Mouse (Mus musculus): Measurements from ENCODE around the gene Gnb3. TPM values are rescaled to one million over a fixed set of nuclear protein-coding genes. Genes with fewer than 3 reads are reported as not detected.
A peak's percentile ranks its signal among the peaks of the same experiment; 100 is the strongest.
"Not testable (repeated sequence)": the region's sequence is repeated elsewhere in the genome, so short reads cannot be mapped to it uniquely, and the experiment has no call there.

The Gnb3 gene
- total RNA-seq, 2 experiments from 2014 or later, result 0.30 TPM; not detected in 1

DNA sequence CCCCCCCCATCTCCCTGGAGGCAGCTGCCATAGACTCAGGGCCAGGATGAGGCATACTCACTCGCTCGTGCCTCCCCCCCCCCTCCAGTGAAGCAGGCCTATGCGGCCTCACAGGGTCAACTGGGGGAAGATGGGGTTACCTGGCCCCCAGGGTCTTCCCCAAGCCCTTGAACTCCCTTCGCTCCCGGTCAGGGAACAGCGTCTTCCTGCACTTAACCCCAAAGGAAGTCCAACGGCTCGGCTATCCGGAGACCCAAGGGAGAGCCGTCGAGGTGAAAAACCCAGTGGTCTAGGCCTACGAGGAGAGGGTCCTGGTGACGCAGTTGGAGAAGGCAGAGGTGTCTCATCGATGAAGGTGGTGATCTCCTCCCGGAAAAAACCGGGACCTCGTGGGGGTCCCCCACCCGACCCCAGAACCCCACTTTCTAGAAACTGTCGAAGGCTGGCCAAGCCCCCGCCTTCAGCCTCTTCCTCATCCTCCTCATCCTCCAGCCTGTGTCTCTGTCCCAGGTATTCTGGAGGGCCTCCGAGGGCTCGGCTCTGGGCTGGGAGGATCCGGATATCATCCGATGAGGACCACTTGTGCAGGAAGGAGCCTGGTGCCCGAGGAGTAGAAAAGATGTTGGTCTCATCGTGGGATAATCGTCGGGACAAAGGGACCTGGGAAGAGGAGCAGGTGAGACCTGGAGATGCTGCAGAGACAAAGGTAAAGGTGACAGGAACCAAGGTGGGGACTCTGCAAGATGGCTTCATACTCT, 18.7 kb upstream of the Gnb3 start:
- intact Hi-C loops (cut with DNase I), result loop anchor here (10.0 kb wide), 1 partner anchor 226 kb away; no protein-coding TSS in a partner anchor

DNA sequence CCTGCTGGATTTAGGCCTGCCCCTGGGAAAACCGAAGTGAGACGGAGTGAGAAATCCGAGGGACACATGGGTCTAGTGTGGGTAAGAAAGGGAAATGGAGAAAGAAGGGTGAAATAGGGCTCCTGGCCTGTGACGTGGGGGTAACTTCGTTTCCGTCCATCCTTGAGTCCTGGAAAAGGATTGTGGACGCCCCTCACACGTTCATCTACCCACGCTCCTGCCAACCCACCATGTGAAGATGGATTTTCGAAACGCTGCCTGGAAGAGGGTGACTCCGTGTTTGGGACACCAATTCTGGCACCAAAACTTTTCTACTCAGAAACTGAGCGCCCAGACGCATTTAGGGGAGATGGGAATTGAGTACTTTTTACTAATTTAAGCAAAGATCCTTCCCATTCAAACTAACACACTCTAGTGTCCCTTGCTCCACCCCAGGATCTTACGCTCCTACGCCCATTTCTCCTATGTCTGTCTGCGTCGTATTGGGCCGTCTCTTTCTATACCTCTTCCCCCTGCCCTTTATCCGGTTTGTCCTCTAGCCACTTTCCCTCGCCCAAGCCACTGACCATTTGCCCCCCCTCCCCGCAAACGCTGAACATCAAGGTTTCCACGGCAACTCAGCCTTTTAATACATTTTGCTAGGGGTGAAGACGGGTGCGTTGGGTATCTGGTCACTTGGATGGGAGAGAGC, 17.9 kb upstream of the Gnb3 start:
- intact Hi-C loops (cut with DNase I), result loop anchor here (1.0 to 10.0 kb wide), 3 partner anchors 60 to 227 kb away; partner anchors contain the start of gene Mlf2
- DNase-seq (ENCODE audit: low spot score in 2 of 2), result peak; percentile 34 to 40

More for the DNA sequence above, 18.7 kb upstream of the Gnb3 start:
- no peak for DNase-seq (ENCODE audit: low spot score in 2 of 2)

DNA sequence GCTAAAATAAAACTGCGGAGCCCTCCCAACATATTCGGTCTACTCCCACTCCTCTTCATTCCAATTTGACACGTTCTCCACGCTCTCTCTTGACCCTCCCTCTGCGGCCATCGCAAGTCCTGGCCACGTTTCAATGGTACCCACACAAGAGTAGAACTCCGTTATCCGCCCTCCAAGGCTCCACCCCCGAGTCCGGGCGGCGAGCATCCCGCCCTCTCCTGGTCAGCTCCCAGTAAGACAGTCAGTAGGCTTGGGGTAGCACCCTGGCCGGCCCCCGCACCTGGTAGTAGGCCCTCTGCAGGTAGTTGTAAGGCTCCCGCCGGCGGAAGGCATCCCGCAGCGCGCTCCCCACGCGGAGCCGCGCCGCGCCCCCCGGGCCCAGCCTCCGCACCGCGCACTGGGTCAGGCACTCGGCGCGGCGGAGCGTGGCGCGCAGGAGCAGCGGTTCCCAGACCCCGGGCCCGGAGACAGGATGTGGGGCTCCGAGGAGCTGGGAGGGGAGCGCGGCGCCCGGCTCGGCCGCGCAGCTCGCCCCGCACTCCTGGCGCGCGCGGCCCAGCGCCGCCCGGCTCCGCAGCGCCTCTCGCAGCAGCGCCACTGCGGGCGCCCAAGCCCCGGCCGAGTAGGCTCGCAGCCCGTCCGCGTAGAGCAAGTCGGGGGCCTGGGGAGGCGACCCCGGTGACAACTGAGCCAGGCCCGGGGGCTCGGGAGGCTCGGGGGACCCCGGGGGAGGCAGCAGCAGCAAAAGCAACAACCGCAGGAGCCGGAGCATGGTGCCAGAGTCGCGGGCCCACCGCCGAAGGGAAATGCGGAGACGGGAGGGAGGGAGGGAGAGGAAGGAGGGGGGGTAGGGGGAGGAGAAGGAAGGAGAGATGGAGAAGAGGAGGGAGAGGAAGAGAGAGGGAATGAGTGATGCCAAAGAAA, 17.1 kb upstream of the Gnb3 start, which contains the start of gene P3h3:
Gene P3h3 (minus strand): TSS at position 837 of the 924 bp plus-strand sequence.
- intact Hi-C loops (cut with DNase I), result loop anchor here (1.0 to 10.0 kb wide), 3 partner anchors 61 to 228 kb away; partner anchors contain the start of gene Mlf2

DNA sequence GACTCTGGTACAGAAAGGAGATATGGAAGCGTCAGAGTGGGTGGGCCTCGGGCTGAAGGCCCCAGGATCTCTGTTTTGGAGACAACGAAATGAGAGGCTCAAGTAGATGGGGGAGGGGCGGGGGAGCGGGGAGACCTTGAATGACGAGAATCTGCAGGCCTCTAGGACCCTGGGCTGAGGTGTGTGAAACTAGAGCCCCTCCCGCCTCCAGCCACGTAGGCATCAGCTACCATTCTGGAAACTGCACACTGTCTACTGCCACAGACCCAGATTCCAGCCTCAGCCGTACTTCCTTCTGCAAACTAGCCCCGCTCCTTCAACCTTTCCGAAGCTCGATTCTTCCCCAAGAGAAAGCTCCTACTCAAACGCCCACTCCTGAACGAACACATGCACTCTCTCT, 16.2 kb upstream of the Gnb3 start:
- peak; percentile 40 to 51 for DNase-seq (ENCODE audit: low spot score in 2 of 2)
- intact Hi-C loops (cut with DNase I), result loop anchor here (2.0 to 10.0 kb wide), 2 partner anchors 74 to 228 kb away; partner anchors contain the start of gene Mlf2

More for the DNA sequence above, 17.1 kb upstream of the Gnb3 start, which contains the start of gene P3h3:
- DNase-seq (ENCODE audit: low spot score in 2 of 2), result peak; percentile 82 to 87

DNA sequence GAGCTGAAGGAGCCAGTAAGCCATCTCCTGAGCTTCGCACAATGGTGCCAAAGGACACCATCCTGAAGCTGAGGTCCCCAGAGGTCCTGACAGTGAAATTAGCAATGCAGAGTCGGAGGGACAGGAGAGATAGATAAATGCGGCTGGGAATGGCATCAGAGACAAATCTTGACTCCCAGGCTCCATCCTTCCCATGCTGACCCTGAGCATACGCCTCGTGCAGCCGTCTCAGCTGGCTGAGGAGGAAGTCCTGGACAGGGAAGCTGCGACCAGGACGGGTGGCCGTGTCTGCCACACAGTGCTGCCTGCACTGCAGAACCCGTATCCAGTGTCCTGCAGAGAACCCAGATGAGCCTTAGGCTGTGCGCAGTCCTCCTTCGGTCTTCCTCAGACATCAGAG, 14.6 kb upstream of the Gnb3 start:
- intact Hi-C loops (cut with DNase I), result loop anchor here (10.0 kb wide), 1 partner anchor 230 kb away; no protein-coding TSS in a partner anchor
- DNase-seq (ENCODE audit: low spot score in 2 of 2), result no peak

DNA sequence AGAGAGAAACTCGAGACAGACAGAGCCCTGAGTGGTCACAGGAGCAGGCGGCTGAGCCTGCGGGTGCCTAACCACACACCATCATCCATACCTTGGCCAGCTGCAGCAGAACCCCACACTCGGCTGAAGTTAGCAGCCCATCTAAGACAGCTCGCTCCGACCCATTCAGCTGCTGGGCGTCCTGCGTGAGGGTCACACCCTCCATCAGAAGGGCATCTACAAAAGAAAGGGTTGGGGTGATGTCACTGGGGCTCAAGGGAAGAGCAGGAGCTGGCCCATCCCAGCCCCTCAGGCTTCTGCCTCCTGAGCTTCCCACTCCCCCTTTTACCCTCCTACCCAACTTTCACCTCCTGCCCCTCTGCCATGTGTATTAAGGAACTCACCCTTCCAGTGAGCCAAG, 10.5 kb upstream of the Gnb3 start:
- intact Hi-C loops (cut with DNase I), result loop anchor here (10.0 kb wide), 1 partner anchor 234 kb away; no protein-coding TSS in a partner anchor
- no peak for DNase-seq (ENCODE audit: low spot score in 2 of 2)

DNA sequence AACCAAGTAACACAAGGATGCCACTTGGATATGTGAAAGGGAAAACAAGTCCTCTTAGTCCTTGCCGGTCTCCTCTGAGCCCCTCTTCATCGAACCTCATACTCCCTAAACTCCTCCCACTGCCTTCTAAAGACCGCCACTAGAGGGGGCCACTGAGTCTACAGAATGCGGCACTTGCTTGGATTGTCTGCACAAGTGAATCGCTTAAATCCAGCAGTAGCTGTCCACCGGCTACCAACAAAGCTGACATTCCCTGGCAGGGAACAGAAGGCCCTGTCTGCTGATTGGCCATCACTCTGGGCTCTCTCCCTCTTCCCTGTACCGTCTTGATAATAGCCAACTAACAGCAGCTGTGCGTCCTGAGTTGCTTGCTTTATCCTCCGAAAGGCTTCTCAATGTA, 7.2 kb upstream of the Gnb3 start:
- DNase-seq (ENCODE audit: low spot score in 2 of 2), result peak; percentile 87 to 89
- intact Hi-C loops (cut with DNase I), result no loop called here

DNA sequence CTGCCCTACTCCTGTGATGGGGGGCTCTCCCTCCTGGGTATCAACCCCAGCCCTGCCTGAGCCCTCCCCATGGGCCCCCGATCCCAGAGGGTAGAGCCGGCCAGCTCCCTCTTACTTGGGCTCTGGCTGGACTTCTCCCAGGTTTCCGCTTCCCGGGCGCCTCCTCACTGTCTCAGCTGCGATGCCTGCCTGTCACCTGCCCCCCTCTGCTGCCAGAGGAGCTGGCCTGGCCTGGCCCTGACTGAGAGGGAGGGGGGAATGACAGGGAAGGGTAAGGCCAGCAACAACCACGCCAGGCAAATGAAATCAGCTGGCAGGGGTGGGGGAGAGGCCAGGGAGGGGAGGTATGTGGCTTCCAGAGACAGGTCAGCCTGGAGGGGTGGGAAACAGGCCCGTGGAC, 270 bp downstream of the Gnb3 start:
- intact Hi-C loops (cut with DNase I), result no loop called here
- no peak for DNase-seq (ENCODE audit: low spot score in 2 of 2)

DNA sequence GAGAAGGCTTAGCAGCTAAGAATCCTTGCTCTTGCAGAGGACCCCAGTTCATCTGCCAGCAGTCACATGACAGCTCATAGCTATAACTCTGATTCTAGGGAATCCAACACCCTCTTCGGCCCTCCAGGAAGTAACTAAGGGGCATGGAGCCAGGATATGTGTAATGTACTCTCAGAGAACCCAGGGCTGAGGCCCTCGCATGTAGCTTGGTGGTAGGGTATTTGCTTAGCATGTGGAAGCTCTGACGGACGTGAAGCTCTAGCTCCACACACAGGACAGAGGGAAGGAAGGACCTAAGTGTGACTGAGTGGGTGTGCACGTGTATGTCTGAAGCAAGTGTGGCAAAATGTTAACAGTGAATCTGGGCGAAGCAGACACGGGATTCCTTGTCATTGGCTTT, 3.7 kb downstream of the Gnb3 start:
- intact Hi-C loops (cut with DNase I), result no loop called here
- DNase-seq (ENCODE audit: low spot score in 2 of 2), result no peak

DNA sequence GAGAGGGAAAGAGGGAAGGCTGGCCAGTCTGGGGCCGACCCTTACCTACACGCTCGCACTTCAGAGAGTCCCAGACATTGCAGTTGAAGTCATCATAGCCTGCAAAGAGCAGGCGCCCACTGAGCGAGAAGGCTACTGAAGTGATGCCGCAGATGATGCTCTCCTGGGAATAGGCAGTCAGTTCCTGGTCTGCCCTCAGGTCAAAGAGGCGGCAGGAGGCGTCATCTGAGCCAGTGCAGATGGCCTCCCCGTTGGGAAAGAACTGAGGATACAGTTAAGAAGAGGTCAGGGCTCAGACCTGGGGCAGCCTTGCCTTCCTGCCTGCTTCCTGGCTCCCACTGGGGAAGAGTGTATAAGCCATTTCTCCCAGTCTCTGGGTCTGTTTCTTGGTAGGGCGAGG, 4.5 kb downstream of the Gnb3 start:
- intact Hi-C loops (cut with DNase I), result no loop called here
- DNase-seq (ENCODE audit: low spot score in 2 of 2), result no peak

DNA sequence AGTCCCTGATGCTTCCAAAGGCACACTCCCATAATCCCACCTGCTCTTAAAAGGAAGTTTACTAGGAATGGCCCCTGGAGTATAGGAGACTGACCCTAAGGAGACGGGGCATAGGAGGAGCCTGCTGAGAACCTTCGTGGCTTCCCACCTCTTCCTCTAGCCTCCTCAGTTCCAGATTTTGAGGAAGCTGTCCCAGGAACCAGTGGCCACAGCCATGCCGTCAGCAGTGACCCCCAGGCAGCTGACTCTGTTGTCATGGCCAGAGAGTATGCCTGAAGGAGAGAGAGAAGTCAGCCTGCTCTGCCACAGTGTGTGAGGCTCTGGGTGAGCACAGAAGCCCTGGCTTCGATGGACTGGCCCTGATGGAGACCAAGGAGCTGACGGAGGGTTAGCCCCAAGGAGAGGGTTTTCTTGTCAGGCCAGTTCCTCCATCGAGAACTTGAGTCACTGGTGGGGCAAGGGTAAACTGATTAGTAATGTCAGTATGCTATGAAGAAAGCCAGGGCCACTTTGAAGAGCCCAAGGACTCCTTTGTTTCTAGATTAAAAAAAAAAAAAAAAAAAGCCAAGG, 5.5 kb downstream of the Gnb3 start:
- intact Hi-C loops (cut with DNase I), result no loop called here

DNA sequence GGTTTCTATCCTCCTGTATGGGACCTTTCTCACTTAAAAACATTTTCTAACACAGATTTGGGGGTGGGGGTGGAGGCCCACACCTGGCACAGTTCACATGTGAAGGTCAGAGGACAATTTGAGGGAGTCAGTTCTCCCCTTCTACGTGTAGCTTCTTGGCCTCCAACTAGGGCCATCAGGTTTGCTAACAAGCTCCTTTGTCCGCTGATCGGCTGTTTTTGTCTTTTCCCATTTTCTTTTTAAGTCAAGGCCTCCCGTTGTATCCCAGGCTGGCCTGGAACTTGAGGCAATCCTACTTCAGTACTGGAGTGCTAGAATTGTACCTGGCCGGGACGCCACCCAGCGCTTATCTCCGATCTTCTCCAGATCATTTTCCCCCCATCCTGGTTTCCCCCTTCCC, 8.4 kb downstream of the Gnb3 start:
- no peak for DNase-seq (ENCODE audit: low spot score in 2 of 2)
- intact Hi-C loops (cut with DNase I), result no loop called here

More for the DNA sequence above, 5.5 kb downstream of the Gnb3 start:
- no peak for DNase-seq (ENCODE audit: low spot score in 2 of 2)

DNA sequence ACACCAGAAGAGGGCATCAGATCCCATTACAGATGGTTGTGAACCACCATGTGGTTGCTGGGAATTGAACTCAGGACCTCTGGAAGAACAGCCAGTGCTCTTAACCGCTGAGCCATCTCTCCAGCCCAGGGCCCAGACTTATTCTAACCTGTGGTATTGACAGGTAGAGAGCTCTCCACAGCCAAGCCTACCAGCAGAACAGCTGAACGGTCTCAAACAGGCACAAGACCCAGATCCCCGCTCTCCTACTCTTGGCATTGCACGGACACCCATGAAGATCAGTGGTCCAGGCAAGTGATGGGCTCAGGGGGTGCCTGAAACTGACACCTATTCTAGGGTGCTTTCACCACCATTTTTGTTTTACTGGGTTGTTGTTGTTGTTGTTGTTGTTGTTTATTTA, 8.9 kb downstream of the Gnb3 start:
- intact Hi-C loops (cut with DNase I); DNase-seq (ENCODE audit: low spot score in 2 of 2): not testable (repeated sequence)

DNA sequence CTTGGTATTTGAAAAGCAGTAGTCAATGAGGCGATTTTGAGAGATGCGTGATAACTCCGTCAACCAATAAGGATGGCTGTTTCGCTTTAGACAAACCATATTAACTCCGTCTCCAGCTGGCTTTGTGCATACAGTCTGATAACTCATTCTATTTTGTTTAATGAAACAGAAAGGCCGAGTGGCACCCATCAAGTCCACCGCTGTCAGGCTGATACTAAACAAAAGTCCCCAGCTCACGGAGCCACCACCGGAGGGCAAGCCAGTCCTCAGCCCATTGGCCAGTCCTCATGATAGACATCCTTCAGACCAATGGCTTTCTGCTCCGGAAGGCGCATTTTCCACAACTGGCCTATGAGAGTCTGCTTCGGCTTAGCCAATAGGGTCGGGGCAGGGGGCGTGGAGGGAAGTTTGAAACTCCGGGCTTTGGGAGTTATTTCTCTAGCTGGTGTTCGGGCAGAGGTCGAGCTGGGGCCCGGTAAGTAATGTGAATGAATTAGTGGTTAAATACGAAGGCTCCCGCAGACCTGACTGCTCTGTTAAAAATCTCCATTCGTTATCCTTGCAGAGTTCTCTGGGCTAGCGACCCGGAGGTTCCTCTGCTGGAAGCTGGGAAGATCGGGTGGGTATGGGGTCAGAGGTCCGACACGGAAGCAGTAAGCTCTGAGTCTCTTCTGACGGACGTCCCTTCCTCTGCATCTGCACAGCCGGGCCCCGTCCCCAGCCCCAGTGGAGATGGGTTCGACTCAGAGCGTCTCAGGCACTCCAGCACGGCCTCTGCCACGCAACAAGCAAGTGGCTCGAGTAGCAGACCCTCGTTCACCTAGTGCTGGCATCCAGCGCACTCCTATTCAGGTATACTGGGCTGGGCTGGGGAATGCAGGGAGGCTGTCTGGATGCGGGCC, 10.0 kb downstream of the Gnb3 start:
- intact Hi-C loops (cut with DNase I), result no loop called here

DNA sequence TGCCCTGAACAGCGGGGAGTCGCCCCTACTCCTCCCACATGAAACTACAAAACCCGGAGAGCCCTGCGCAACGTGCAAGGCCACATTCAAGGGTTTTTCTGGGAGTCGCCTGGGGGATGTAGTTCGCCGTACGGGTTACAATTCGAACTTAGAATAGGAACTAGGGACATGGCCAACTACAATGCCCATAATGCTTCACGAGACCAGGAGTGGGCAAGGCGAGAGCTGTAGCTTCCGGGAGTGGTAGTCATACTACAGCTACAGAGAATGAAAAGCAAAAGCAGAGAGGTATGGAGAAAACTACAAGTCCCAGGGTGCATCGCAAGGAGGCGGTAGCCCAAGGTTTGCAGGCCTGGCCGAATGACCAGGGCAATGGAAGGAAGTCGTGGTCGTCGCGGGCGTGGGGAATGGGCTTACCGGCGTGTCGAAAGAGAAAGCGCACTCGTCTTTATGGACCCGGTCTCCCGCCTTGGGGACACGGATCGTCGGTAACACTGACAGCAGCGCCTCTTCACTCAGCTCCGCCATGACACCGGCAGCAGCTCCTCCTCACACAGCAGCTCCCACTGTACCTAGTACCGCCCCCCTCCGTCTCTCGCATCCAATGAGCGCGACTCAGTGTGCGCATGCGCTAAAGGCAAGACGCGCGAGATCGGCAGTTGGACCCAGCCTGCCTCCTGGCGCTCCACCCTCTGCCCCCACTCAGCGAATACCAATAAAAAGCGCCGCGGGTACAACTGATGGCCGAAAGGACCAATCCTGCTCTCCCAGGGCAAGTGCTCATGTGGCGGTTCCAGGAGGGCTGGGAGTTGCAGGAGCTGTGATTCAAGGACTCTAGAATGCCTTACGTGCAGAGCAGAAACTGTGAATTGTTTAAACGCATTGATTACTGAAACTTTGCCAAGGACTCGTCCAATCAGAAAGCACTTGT, 10.9 kb downstream of the Gnb3 start, which contains the start of the genes Usp5 and Cdca3:
Gene Usp5 (minus strand): TSS at position 617 of the 931 bp plus-strand sequence.
Gene Cdca3 (plus strand): TSS at position 680 of the 931 bp plus-strand sequence.
- intact Hi-C loops (cut with DNase I), result no loop called here
- peak; percentile 99 for DNase-seq (ENCODE audit: low spot score in 2 of 2)

More for the DNA sequence above, 10.0 kb downstream of the Gnb3 start:
- peak; percentile 90 to 92 for DNase-seq (ENCODE audit: low spot score in 2 of 2)

DNA sequence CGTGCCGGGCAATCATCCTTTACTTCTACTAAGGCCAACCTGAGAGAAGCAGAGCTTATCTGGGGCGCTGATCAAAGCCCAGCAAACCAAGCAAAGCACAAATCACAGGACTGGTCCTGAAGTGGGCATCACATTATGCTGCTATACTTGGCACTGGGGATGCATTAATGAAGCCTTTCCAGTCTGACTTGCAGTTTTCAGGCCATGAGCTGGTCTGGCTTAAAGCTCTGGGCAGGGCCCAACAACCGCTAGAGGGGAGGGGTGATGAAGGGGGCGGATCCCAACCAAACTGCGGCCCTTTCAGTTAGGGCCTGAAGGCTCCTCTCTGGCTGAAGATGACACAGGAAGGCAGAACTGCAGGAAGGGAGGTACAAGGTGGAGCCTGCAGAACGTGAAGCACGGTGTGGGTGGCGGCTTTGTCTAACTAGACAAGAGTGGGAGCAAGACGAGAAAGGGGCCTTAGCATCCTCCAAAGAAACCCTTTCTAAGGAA, 11.9 kb downstream of the Gnb3 start:
- intact Hi-C loops (cut with DNase I), result no loop called here
- no peak for DNase-seq (ENCODE audit: low spot score in 2 of 2)

DNA sequence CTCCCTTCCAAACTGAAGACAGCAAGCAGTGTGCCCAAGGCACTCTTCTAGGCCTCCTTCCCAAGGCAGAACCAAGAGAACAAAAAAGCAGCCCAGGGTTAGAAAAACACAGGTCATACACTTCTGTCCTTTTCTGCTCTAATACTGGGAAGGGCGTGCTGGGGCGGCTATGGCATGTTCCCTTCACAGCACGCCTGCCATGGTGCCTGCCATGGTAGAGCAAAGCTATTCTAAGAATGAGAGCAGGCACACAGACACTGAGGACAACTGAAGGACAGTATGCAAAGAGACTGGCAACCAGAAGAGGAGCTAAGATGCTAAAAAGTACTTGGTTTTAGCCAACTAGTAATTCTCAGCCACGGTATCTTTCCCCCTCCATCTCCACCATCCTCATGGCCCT, 18.0 kb downstream of the Gnb3 start:
- intact Hi-C loops (cut with DNase I), result no loop called here

More for the DNA sequence above, 18.0 kb downstream of the Gnb3 start:
- DNase-seq (ENCODE audit: low spot score in 2 of 2), result no peak

Measured in left cerebral cortex, postnatal 36 days (tissue).